Mouse (Mus musculus) T-helper 1 cell (primary cell): ENCODE measurements around the gene Arhgap5.

Experiments
- in situ Hi-C: fragments of 300-600 bp; cut with MboI, MseI; formaldehyde crosslinking; loops from one replicate; pipeline ENCODE4 v1.15.1; 2025; ENCODE audit warnings: high pct_unique_total_duplicates

Gene Arhgap5

DNA sequence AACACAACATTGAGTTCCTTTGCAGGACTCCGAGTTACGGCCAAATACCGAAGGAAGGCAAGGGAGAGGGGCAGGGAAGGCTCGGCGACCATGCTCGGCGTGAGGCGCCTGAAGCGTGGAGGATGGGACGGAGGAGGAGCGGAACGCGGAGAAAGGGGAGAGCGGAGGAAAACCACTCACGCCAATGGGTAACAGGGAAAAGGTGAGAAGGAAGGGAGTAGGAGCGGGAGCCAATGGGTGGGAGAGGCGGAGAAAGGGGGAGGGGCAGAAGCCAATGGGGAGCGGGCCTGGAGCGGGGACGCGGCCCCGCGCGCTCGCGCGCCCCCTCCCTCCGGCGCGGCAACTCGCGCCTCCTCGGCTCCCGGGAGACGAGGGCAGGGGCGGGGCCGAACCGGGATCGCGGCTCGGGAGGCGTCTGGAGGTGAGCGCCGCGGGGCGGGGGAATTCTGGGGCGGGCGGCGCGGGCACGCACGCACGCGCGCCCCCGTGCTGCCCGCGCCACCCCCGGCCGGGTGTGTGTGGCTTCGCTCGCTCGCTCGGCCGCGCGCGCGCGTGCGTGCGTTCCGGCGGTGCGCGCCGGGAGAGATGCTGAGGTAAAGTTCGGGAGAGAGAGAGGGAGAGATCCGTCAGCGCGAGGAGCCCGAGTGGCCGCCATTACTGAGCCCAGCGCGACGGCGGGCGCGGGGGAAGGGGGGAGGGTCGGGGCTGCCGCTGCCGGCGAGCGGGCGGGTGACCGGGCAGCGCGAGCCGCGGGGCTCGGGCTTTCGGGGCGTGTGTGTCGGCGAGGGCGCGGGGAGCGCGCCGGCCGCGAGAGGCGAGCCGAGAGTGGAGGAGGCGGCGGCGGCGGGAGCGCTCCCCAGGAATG, at the start of gene Arhgap5:
TSS of gene Arhgap5 (plus strand) at position 517 of the 865 bp plus-strand sequence.
- in situ Hi-C loops: loop anchor here (10.0 kb wide), 2 partner anchors 101 to 499 kb away; partner anchors contain the start of gene Dtd2

DNA sequence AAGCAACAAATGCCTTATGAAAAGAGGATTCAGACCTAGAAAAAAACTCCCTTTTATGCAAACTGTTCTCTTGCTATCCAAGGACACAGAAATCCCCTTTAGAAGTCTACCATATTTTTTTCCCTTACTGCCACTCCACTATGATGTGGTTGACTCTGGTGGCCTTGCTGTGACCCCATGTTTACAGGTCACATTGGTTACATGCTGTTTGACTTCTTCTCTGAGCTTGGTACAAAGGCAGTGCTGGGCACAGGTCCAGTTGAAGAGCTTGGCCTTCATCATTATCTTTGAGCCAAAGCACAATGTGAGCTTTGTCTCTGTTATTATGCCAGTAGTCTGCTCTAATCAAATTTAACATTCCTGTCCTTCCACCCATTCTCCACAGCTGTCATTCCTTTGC, 39.2 kb upstream of the Arhgap5 start:
- in situ Hi-C loops: no loop called here

- in situ Hi-C loops: no loop called here
These were observed 32.2 kb upstream of the Arhgap5 start for GRCm38 (mm10) chr12:52471621-52472020.

DNA sequence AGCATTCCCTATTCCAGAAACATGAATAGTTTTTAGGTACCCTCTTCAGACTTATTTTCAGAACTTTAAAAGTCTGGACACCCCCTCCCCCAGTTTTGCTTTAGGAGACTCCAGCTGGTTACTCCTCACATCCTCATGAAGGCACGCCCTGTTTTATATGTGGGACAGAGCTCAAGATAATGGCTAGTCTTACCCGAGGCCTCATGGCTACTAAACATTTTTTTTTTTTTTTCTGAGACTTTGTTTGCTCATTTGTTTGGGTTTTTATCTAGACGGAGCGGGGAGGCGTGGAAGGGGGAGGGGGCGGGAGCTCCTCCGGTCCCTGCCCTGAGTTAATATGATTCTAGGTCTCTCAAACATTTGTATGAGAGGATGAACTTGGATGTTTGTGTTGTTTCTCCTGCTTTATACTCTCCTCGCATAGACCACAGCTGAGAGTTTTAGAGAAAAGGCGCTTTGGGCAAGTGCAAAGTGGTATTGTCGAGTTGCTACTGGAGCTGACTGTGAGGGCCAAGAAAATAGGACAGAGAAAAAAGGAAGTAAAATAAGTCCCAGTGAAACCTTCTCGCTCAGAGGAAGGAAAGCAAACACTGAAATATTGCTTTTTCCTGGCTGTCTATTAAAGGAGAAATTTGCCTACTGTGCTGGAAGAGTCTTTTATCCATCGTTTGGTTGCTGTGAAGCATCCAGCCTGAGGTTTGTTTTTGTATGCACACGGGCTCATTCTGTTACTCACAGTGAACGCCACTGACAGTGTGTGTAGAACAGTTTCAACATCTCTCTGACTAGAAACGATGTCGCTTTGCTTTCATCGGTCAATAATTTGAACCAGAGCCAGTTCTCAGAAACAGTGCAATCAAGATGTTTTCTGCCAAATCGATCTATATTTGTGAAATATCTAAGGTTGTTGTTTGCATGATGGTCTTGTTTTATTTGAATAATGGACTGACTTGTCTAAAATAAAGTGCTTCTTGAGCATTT, 29.5 kb upstream of the Arhgap5 start:
- in situ Hi-C loops: no loop called here

DNA sequence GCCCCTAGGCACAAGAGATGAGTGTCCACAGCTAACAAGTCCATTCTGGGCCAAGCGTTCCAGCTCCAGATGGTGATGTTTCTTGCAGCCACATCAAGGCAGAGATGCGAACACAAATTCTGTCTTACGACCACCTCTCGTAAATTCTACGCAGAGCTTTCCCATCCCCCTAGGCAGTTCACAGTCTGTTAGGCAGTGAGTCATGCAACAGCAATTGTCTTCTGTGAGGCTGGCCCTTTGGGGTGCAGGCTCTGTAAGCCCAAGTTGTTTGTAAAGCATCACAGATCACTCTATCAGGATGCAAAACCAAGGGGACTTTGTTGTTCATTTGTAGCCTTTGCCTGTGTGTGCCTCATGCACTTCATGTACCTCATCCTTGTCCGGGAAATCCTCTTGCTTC, 27.7 kb upstream of the Arhgap5 start:
- in situ Hi-C loops: no loop called here

GRCm38 (mm10) chr12:52478611-52479010, 25.2 kb upstream of the Arhgap5 start:
- in situ Hi-C loops: no loop called here

GRCm38 (mm10) chr12:52479323-52479722, 24.4 kb upstream of the Arhgap5 start:
- in situ Hi-C loops: no loop called here

DNA sequence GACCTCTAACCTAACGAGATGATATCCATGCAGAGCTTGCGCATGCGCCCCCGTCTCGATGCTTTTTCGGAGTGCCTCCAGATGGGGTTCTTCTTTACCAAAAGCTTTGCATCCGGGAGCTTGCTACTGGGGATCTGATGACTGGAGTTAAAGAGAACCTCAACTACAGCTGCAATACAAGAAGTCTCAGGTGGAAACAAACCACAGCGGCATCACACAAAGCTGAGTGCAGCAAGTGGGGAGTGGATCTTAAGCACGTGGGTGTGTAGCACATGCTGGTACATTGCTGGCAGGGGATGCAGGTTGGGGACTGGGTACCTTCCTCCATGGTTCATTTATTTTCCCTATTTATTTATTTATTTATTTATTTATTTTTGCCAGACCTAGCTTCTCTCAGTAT, 22.9 kb upstream of the Arhgap5 start:
- in situ Hi-C loops: no loop called here

- in situ Hi-C loops: no loop called here
These were observed 21.7 kb upstream of the Arhgap5 start for GRCm38 (mm10) chr12:52481969-52482550.

DNA sequence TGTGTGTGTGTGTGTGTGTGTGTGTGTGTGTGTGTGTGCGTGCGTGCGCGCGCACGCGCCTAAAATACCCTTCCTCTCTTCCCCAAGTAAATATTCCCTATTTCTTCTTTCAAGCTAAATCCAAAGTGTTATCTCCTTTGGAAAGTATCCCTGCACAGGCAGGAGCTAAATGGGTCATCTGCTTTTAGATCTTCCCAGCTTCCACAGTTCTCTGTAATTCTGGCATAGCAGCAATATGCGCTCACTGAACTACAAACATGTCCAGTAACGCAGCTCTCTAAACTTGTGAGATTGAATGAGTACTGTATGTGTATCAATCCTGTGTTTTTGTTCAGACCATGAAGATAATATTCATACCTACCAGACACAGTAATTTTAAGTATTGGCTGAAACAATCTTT, 20.6 kb upstream of the Arhgap5 start:
- in situ Hi-C loops: no loop called here

DNA sequence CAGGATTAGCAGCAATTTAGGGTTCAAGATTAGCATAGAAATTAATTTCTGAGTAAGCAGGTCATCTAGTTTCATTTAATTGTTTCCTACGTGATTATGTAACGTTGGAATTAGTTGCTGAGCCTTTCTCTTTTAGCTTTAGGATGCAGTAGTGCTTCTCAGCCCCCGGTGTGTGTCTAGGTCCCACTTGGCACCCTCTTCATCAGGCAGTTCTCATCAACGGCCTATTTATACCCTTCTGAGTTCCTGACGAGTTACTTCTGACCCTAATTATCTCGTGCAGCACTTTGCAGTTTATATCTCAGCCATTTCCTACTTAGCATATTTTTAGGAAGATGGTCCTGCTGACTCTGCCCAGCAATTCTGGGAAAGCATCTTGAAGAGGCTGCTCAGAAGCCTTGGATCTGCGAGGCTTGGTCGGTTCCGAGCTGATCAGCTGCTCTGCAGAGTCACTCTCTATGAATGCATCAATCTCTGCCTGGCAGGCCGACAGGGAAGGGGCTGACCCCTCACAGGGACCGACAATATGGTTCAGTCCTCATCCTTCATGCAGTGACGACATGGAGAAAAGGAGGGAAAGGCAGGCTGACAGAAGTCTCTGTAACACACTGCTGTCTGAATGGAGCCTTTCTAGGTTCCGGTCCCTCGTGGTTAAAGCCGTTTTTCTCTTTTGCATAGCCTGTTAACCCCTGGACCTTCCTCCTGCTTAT, 15.4 kb upstream of the Arhgap5 start:
- in situ Hi-C loops: no loop called here

GRCm38 (mm10) chr12:52493281-52493681, 10.5 kb upstream of the Arhgap5 start:
- in situ Hi-C loops: loop anchor here (10.0 kb wide), 2 partner anchors 142 to 342 kb away; no protein-coding TSS in a partner anchor

DNA sequence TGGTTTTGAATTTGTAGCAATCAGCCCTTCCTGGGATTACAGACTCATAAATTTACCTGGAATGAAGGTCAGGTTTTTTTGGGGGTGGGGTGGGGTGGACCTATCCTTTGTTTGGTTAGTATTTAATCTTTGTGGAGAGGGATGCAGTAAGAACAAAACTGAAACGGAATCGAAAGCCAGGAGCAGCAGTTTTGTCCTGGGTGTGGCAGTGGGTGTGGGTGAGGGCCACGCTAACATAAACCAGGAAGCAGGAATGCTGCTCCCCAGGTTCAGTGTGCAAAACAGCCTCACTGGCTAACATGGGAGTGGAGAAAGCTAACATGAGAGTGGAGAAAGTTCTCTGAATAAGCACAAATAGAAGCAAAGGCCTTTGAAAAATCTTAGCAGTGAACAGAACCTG, 6.6 kb upstream of the Arhgap5 start:
- in situ Hi-C loops: loop anchor here (10.0 kb wide), 2 partner anchors 138 to 338 kb away; no protein-coding TSS in a partner anchor

DNA sequence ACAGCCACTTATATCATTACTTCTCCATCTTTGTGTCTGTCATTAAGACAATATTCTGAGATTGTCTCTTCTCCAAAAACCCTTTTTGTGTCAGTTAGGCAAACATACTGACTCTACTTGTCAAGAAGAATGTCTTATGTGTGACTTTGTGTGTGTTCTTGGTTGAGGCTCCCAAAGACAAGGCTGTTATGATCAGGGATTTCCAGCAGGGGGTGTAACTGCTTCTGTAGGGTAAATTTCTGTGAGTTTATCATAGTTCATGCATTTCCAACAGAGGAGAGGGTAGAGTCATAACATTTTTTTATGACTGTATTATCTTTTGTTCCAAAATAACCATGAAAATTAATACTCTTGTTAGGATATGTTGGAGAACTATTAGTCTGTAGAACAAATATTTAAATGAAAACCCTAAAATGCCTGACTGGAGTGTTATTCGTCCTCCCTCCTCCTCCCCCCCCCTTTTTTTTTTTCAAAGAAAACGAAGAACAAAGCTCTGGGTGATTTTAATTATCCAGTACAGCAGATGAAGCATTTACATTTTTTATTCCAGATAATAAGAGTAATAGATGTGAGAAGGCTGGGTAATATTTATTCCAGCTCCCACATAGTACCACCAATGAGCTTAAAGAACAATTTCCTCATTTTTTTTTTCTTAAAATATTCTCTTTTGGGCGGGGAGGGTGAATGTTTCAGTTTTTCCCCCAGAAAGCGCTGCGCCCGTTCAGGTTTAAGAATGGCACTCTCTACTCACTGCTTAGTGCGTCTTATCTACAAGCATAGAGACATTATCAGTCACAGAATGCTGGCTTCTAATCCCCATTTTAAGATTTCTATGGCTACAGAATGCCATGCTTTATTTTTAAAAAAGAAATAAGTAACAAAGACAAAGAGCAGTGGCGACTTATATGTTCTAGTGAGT, 2.6 kb upstream of the Arhgap5 start:
- in situ Hi-C loops: loop anchor here (10.0 kb wide), 2 partner anchors 104 to 496 kb away; partner anchors contain the start of gene Dtd2

DNA sequence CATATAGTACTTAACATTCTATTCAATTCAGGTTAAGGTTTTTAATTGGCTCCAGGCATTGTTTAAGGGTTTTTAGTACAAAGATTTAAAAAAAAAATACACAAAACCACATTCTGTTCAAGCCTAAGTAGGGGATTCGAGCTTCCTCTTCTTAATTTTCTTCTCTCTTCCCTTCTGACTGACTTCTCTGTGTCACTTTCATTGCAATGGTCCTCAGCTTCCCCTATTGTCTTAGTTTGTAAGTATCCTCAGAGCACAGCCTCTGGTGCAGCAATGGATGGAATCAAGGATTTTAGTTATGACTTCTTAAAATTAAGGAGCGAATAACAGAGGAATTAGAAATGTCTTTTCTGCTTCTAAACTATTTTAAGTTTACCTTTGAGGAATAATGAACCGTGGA, 1.6 kb upstream of the Arhgap5 start:
- in situ Hi-C loops: loop anchor here (10.0 kb wide), 2 partner anchors 103 to 497 kb away; partner anchors contain the start of gene Dtd2

DNA sequence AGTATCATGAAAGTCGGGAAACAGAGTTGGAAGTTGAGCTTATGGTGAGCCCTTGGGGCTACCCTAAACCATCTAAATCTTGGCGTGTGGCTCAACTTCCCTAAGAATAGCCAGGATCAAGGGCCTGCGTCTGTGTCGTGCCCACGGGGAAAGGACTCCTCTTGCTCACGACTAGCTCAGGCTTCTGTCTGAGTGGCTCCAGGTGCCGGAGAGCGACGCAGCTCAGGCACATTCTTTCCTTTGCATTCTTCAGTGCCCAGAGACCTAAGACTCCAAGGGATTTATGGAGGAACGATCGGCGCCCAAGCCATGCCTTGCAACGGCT, 679 bp upstream of the Arhgap5 start:
- in situ Hi-C loops: loop anchor here (10.0 kb wide), 2 partner anchors 102 to 498 kb away; partner anchors contain the start of gene Dtd2

- in situ Hi-C loops: loop anchor here (10.0 kb wide), 2 partner anchors 100 to 500 kb away; partner anchors contain the start of gene Dtd2
These were observed 784 bp downstream of the Arhgap5 start for GRCm38 (mm10) chr12:52504331-52505181.

DNA sequence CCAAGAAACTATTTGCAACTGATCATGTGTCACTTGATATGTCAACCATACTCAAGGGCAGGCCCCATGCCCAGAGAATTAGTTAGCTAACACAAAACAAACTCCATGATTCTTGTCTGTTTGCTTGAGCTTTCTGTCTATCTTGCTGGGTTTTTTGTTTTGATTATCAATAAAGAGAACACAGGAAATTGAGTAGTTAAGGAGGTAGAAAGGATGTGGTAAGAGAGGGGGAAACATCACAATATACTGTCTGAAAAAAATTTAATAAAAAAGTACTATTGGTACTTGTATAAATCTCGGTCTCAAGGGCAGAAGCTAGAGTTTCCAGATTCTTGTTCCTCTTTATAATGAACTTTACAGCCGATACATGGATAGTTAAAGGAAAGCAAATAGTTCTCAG, 20.9 kb downstream of the Arhgap5 start:
- in situ Hi-C loops: no loop called here

- in situ Hi-C loops: no loop called here
These were observed 21.7 kb downstream of the Arhgap5 start for GRCm38 (mm10) chr12:52525486-52525885.
